Mouse (Mus musculus): ENCODE data around the gene Nol10. TPM values are rescaled to one million over a fixed set of nuclear protein-coding genes. Genes with fewer than 3 reads are reported as not detected.
"Not testable (repeated sequence)": the region's sequence is repeated elsewhere in the genome, so short reads cannot be mapped to it uniquely, and the experiment has no call there.

Nol10 gene
- polyA plus RNA-seq, 1 experiment, result 6.4 TPM

GRCm38 (mm10) chr12:17449661-17450091, 101.4 kb downstream of the Nol10 start:
- Histone ChIP-seq H3K4me1 (ENCODE audit: control insufficient read depth, insufficient read depth, insufficient read length, low read length) (peaks cover 18% of the 10 kb centered on the region), H3K27ac (replicated peaks; ENCODE audit: low read depth, low read length) (no peak overlapping the region), H3K4me3 (ENCODE audit: insufficient read depth, low read depth, low read length) (no peak overlapping the region)

GRCm38 (mm10) chr12:17450503-17450902, 102.2 kb downstream of the Nol10 start:
- no peak overlapping the region for H3K27ac ChIP-seq (replicated peaks; ENCODE audit: low read depth, low read length)
- peaks cover 12% of the 10 kb centered on the region for H3K4me1 ChIP-seq (ENCODE audit: control insufficient read depth, insufficient read depth, insufficient read length, low read length)
- no peak overlapping the region for H3K4me3 ChIP-seq (ENCODE audit: insufficient read depth, low read depth, low read length)

- H3K4me3 ChIP-seq (ENCODE audit: insufficient read depth, low read depth, low read length), result no peak overlapping the region
- peaks cover 10% of the 10 kb centered on the region for H3K4me1 ChIP-seq (ENCODE audit: control insufficient read depth, insufficient read depth, insufficient read length, low read length)
- no peak overlapping the region for H3K27ac ChIP-seq (replicated peaks; ENCODE audit: low read depth, low read length)
Observed at GRCm38 (mm10) chr12:17450908-17451307, 102.7 kb downstream of the Nol10 start.

- Histone ChIP-seq H3K4me3 (ENCODE audit: insufficient read depth, low read depth, low read length) (no peak overlapping the region), H3K4me1 (ENCODE audit: control insufficient read depth, insufficient read depth, insufficient read length, low read length) (peaks cover 10% of the 10 kb centered on the region), H3K27ac (replicated peaks; ENCODE audit: low read depth, low read length) (no peak overlapping the region)
Observed at GRCm38 (mm10) chr12:17452273-17452672, 104.0 kb downstream of the Nol10 start.

- Histone ChIP-seq H3K27ac (replicated peaks; ENCODE audit: low read depth, low read length) (no peak overlapping the region), H3K4me3 (ENCODE audit: insufficient read depth, low read depth, low read length) (no peak overlapping the region), H3K4me1 (ENCODE audit: control insufficient read depth, insufficient read depth, insufficient read length, low read length) (peaks cover 7% of the 10 kb centered on the region)
Observed at GRCm38 (mm10) chr12:17453918-17454317, 105.7 kb downstream of the Nol10 start.

GRCm38 (mm10) chr12:17455096-17455495, 106.8 kb downstream of the Nol10 start:
- Histone ChIP-seq H3K4me1 (ENCODE audit: control insufficient read depth, insufficient read depth, insufficient read length, low read length) (no peaks in the 10 kb centered on the region), H3K4me3 (ENCODE audit: insufficient read depth, low read depth, low read length) (no peak overlapping the region), H3K27ac (replicated peaks; ENCODE audit: low read depth, low read length) (no peak overlapping the region)

GRCm38 (mm10) chr12:17459223-17459622, 111.0 kb downstream of the Nol10 start:
- H3K4me3 ChIP-seq (ENCODE audit: insufficient read depth, low read depth, low read length); H3K4me1 ChIP-seq (ENCODE audit: control insufficient read depth, insufficient read depth, insufficient read length, low read length); H3K27ac ChIP-seq (replicated peaks; ENCODE audit: low read depth, low read length): not testable (repeated sequence)

- Histone ChIP-seq H3K27ac (replicated peaks; ENCODE audit: low read depth, low read length) (no peak overlapping the region), H3K4me3 (ENCODE audit: insufficient read depth, low read depth, low read length) (no peak overlapping the region), H3K4me1 (ENCODE audit: control insufficient read depth, insufficient read depth, insufficient read length, low read length) (peaks cover 5% of the 10 kb centered on the region; the same call in 1 of the 2 replicates)
Observed at GRCm38 (mm10) chr12:17463706-17464105, 115.4 kb downstream of the Nol10 start.

GRCm38 (mm10) chr12:17464550-17464949, 116.3 kb downstream of the Nol10 start:
- not testable (repeated sequence) for H3K4me3 ChIP-seq (ENCODE audit: insufficient read depth, low read depth, low read length)

GRCm38 (mm10) chr12:17466791-17467190, 118.5 kb downstream of the Nol10 start:
- Histone ChIP-seq H3K4me3 (ENCODE audit: insufficient read depth, low read depth, low read length) (no peak overlapping the region), H3K4me1 (ENCODE audit: control insufficient read depth, insufficient read depth, insufficient read length, low read length) (peaks cover 11% of the 10 kb centered on the region; the same call in 1 of the 2 replicates), H3K27ac (replicated peaks; ENCODE audit: low read depth, low read length) (no peak overlapping the region)

More at GRCm38 (mm10) chr12:17464550-17464949, 116.3 kb downstream of the Nol10 start:
- not testable (repeated sequence) for H3K27ac ChIP-seq (replicated peaks; ENCODE audit: low read depth, low read length); H3K4me1 ChIP-seq (ENCODE audit: control insufficient read depth, insufficient read depth, insufficient read length, low read length)

- Histone ChIP-seq H3K4me1 (ENCODE audit: control insufficient read depth, insufficient read depth, insufficient read length, low read length) (peaks cover 11% of the 10 kb centered on the region; the same call in 1 of the 2 replicates), H3K4me3 (ENCODE audit: insufficient read depth, low read depth, low read length) (no peak overlapping the region), H3K27ac (replicated peaks; ENCODE audit: low read depth, low read length) (no peak overlapping the region; the same call in 1 of the 2 replicates)
Observed at GRCm38 (mm10) chr12:17468359-17468758, 120.1 kb downstream of the Nol10 start.

GRCm38 (mm10) chr12:17469869-17470268, 121.6 kb downstream of the Nol10 start:
- peak overlapping the region; percentile 5; the same call in 1 of the 2 replicates for H3K27ac ChIP-seq (replicated peaks; ENCODE audit: low read depth, low read length)
- no peak overlapping the region for H3K4me3 ChIP-seq (ENCODE audit: insufficient read depth, low read depth, low read length)
- H3K4me1 ChIP-seq (ENCODE audit: control insufficient read depth, insufficient read depth, insufficient read length, low read length), result peaks cover 11% of the 10 kb centered on the region; the same call in 1 of the 2 replicates

- H3K4me3 ChIP-seq (ENCODE audit: insufficient read depth, low read depth, low read length), result not testable (repeated sequence)
- Histone ChIP-seq H3K27ac (replicated peaks; ENCODE audit: low read depth, low read length) (peak overlapping the region; percentile 47; the same call in 1 of the 2 replicates), H3K4me1 (ENCODE audit: control insufficient read depth, insufficient read depth, insufficient read length, low read length) (peaks cover 11% of the 10 kb centered on the region; the same call in 1 of the 2 replicates)
Observed at GRCm38 (mm10) chr12:17470528-17470927, 122.3 kb downstream of the Nol10 start.

GRCm38 (mm10) chr12:17471405-17471804, 123.1 kb downstream of the Nol10 start:
- H3K27ac ChIP-seq (replicated peaks; ENCODE audit: low read depth, low read length), result no peak overlapping the region
- peaks cover 11% of the 10 kb centered on the region; the same call in 1 of the 2 replicates for H3K4me1 ChIP-seq (ENCODE audit: control insufficient read depth, insufficient read depth, insufficient read length, low read length)
- no peak overlapping the region for H3K4me3 ChIP-seq (ENCODE audit: insufficient read depth, low read depth, low read length)

GRCm38 (mm10) chr12:17473128-17473527, 124.9 kb downstream of the Nol10 start:
- Histone ChIP-seq H3K4me3 (ENCODE audit: insufficient read depth, low read depth, low read length) (no peak overlapping the region), H3K4me1 (ENCODE audit: control insufficient read depth, insufficient read depth, insufficient read length, low read length) (peaks cover 6% of the 10 kb centered on the region; the same call in 1 of the 2 replicates), H3K27ac (replicated peaks; ENCODE audit: low read depth, low read length) (no peak overlapping the region)

GRCm38 (mm10) chr12:17473862-17474261, 125.6 kb downstream of the Nol10 start:
- H3K27ac ChIP-seq (replicated peaks; ENCODE audit: low read depth, low read length), result no peak overlapping the region
- no peak overlapping the region for H3K4me3 ChIP-seq (ENCODE audit: insufficient read depth, low read depth, low read length)
- peaks cover 6% of the 10 kb centered on the region; the same call in 1 of the 2 replicates for H3K4me1 ChIP-seq (ENCODE audit: control insufficient read depth, insufficient read depth, insufficient read length, low read length)
